Mouse (Mus musculus): ENCODE data around the gene Rcor1.

Rcor1 gene

GRCm38 (mm10) chr12:111125666-111126065 is 86.5 kb downstream of the Rcor1 start:
- no peak for DNase-seq (ENCODE audit: low read depth)

GRCm38 (mm10) chr12:111134169-111134568 is 95.0 kb downstream of the Rcor1 start:
- DNase-seq (ENCODE audit: low read depth) = no peak

GRCm38 (mm10) chr12:111134791-111135733 is 95.9 kb downstream of the Rcor1 start:
- DNase-seq (ENCODE audit: low read depth) = no peak

- no peak for DNase-seq (ENCODE audit: low read depth)
Measured at GRCm38 (mm10) chr12:111135953-111136352, 96.8 kb downstream of the Rcor1 start.

- no peak for DNase-seq (ENCODE audit: low read depth)
Measured at GRCm38 (mm10) chr12:111137079-111137478, 97.9 kb downstream of the Rcor1 start.

GRCm38 (mm10) chr12:111143005-111143508 is 103.9 kb downstream of the Rcor1 start:
- no peak for DNase-seq (ENCODE audit: low read depth)

GRCm38 (mm10) chr12:111143509-111144063 is 104.4 kb downstream of the Rcor1 start:
- DNase-seq (ENCODE audit: low read depth) = no peak

- DNase-seq (ENCODE audit: low read depth) = no peak
Measured at GRCm38 (mm10) chr12:111144598-111144997, 105.4 kb downstream of the Rcor1 start.

GRCm38 (mm10) chr12:111145269-111145668 is 106.1 kb downstream of the Rcor1 start:
- no peak for DNase-seq (ENCODE audit: low read depth)

GRCm38 (mm10) chr12:111149495-111150235 is 110.5 kb downstream of the Rcor1 start:
- DNase-seq (ENCODE audit: low read depth) = no peak

- no peak for DNase-seq (ENCODE audit: low read depth)
Measured at GRCm38 (mm10) chr12:111150236-111150596, 111.1 kb downstream of the Rcor1 start.

GRCm38 (mm10) chr12:111151422-111152156 is 112.4 kb downstream of the Rcor1 start:
- no peak for DNase-seq (ENCODE audit: low read depth)

- no peak for DNase-seq (ENCODE audit: low read depth)
Measured at GRCm38 (mm10) chr12:111152579-111152978, 113.4 kb downstream of the Rcor1 start.

GRCm38 (mm10) chr12:111152981-111153710 is 114.0 kb downstream of the Rcor1 start:
- DNase-seq (ENCODE audit: low read depth) = no peak

- no peak for DNase-seq (ENCODE audit: low read depth)
Measured at GRCm38 (mm10) chr12:111153946-111154345, 114.8 kb downstream of the Rcor1 start.

- DNase-seq (ENCODE audit: low read depth) = no peak
Measured at GRCm38 (mm10) chr12:111154641-111155040, 115.5 kb downstream of the Rcor1 start.

- no peak for DNase-seq (ENCODE audit: low read depth)
Measured at GRCm38 (mm10) chr12:111155756-111156155, 116.6 kb downstream of the Rcor1 start.

GRCm38 (mm10) chr12:111159659-111160428 is 120.7 kb downstream of the Rcor1 start:
- no peak for DNase-seq (ENCODE audit: low read depth)

- no peak for DNase-seq (ENCODE audit: low read depth)
Measured at GRCm38 (mm10) chr12:111160871-111161270, 121.7 kb downstream of the Rcor1 start.

- DNase-seq (ENCODE audit: low read depth) = no peak
Measured at GRCm38 (mm10) chr12:111161943-111162311, 122.8 kb downstream of the Rcor1 start.

All from c-Kit-positive CD71-positive TER-119-negative erythroid progenitor cells, embryonic 14.5 days (primary cell).